Mouse (Mus musculus): Measurements from ENCODE around the gene Gm20388. TPM values are rescaled to one million over a fixed set of nuclear protein-coding genes. Genes with fewer than 3 reads are reported as not detected.
A peak's percentile ranks its signal among the peaks of the same experiment; 100 is the strongest.

Gene Gm20388
- polyA plus RNA-seq, 1 experiment from 2014 or later, result 47.1 TPM

GRCm38 (mm10) chr8:120526577-120526976 lies 615.9 kb downstream of the Gm20388 start:
- Histone ChIP-seq H3K79me2 (ENCODE audit: inconsistent target) (no peaks in the 10 kb centered on the region; the same call in 1 of the 2 replicates), H3K4me3 (ENCODE audit: inconsistent target) (no peak overlapping the region), H3K36me3 (ENCODE audit: inconsistent target) (no peaks in the 10 kb centered on the region), H3K27ac (no peak overlapping the region)
- WGBS (ENCODE audit: missing documents), result 15% methylated on average over 4 of the region's 4 CpGs

DNA sequence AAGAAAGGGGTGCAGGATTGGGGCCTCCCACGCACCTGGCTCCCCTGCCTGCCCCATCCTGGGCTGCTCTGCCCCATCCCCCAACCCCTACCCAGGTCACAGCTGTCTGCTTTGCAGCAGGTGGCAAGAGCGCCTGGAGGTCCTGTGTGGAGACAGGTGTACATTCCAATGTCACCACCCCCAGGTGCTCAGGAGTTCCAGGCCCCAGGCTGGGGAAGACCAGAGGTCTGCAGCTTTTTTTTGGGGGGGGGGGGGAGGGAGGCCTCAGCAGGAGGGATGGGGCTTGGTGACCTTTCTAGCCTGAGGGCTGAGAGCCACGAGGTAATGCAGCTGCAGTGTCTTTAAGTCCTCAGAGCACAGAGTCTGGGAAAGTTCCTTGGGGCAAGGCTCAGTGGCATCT lies 617.7 kb downstream of the Gm20388 start:
- H3K27ac ChIP-seq, result no peak overlapping the region
- H3K79me2 ChIP-seq (ENCODE audit: inconsistent target), result no peaks in the 10 kb centered on the region; the same call in 1 of the 2 replicates
- H3K36me3 ChIP-seq (ENCODE audit: inconsistent target), result no peaks in the 10 kb centered on the region
- WGBS (ENCODE audit: missing documents), result 84% methylated on average over 2 of the region's 3 CpGs
- H3K4me3 ChIP-seq (ENCODE audit: inconsistent target), result no peak overlapping the region

DNA sequence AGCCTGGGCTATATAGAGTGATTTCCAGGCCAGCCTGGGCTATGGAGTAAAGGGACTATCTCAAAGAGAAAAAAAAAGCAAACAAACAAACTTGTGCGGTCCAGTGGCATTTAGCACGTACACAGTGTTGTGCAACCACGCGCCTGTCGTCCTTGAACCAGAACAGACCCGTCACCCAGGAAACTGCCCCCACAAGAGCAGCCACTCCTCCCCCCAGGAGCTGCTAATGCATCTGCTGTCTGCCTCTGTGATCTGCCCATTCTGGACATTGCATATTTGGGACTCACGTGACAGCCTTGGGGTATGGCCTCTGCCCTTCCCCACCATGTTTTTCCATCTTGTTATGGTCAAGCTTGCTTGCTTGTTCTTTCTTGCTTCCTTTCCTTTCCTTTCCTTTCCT lies 618.6 kb downstream of the Gm20388 start:
- Histone ChIP-seq H3K36me3 (ENCODE audit: inconsistent target) (no peaks in the 10 kb centered on the region), H3K27ac (no peak overlapping the region), H3K79me2 (ENCODE audit: inconsistent target) (no peaks in the 10 kb centered on the region; the same call in 1 of the 2 replicates), H3K4me3 (ENCODE audit: inconsistent target) (no peak overlapping the region)
- WGBS (ENCODE audit: missing documents), result 31% methylated on average over 7 of the region's 7 CpGs

- no peak overlapping the region for H3K4me3 ChIP-seq (ENCODE audit: inconsistent target)
- no peaks in the 10 kb centered on the region for H3K36me3 ChIP-seq (ENCODE audit: inconsistent target)
- no peaks in the 10 kb centered on the region; the same call in 1 of the 2 replicates for H3K79me2 ChIP-seq (ENCODE audit: inconsistent target)
- no peak overlapping the region for H3K27ac ChIP-seq
- 72% methylated on average over 14 of the region's 16 CpGs for WGBS (ENCODE audit: missing documents)
Observed at GRCm38 (mm10) chr8:120530954-120531656, 620.5 kb downstream of the Gm20388 start.

DNA sequence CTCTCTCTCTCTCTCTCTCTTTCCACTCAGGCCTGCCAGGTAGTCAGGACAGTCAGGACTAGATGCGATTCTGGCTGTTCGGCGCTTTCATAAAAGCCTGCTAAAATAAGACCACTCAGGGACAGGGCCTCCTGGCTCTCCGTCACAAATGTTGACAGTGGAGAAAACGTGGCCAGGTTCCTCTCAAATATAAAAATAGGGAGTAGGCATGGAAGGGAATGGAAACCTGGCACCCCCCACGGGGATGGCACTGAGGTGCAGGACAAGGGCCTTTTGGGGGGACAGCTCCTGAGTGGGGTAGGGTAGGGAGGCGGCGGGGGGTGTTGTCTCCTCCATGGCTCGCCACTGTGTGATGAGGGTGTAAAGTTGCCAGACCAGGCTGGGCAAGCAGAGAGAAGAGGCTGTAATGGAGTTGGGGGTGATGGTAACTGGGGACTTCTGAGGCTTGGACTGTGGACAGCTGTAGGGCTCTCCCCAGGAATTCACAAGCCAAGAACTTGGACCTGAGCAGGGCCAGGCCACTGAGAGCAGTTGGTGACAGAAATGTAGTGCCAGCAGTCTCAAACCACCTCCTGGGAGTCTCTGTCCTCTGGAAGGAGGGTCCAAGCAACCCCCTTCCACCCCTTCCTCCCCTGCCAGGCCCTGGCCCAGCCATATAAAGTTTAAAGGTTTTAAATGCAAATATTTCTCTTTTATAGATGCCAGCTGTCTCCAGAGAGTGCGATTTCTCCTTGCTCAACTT lies 621.3 kb downstream of the Gm20388 start:
- H3K36me3 ChIP-seq (ENCODE audit: inconsistent target), result no peaks in the 10 kb centered on the region
- 82% methylated on average over 10 of the region's 10 CpGs for WGBS (ENCODE audit: missing documents)
- H3K79me2 ChIP-seq (ENCODE audit: inconsistent target), result no peaks in the 10 kb centered on the region; the same call in 1 of the 2 replicates
- no peak overlapping the region for H3K27ac ChIP-seq
- H3K4me3 ChIP-seq (ENCODE audit: inconsistent target), result no peak overlapping the region

DNA sequence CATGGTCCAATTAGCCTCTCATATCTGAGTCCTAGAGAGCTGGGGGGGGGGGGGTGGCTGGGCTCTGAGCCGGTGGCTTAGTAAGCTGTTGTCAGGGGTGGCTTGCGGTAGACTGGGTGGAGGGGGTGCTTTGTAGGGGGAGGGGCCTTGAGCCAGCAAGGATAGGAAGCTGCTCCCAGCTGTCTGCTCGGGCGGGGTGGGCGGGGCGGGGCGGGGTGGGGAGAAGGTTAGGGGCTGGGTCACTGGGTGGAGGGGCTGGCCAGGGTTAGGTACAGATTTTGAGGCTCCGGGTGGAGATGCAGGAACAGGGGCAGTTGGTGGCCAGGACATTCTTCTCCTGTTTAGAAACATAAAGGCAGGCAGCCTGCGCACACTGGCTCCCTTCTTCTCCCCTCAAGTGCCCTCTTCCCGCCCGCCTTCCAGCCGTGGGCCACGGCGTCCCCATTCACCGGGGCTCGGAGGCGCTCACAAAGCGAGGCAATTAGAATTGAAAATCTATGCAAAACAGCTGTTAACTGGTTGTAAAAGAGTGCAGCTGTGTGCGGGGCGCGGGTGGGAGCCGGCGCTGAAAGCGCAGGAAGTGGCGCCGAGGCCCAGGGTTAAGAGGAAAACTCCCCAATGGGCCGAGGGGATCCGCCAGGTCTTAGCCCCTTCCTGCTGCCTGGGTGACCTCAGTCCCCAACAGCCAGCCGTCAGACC lies 622.0 kb downstream of the Gm20388 start:
- H3K36me3 ChIP-seq (ENCODE audit: inconsistent target), result no peaks in the 10 kb centered on the region
- no peaks in the 10 kb centered on the region; the same call in 1 of the 2 replicates for H3K79me2 ChIP-seq (ENCODE audit: inconsistent target)
- H3K27ac ChIP-seq, result no peak overlapping the region
- 30% methylated on average over 28 of the region's 29 CpGs for WGBS (ENCODE audit: missing documents)
- no peak overlapping the region for H3K4me3 ChIP-seq (ENCODE audit: inconsistent target)

DNA sequence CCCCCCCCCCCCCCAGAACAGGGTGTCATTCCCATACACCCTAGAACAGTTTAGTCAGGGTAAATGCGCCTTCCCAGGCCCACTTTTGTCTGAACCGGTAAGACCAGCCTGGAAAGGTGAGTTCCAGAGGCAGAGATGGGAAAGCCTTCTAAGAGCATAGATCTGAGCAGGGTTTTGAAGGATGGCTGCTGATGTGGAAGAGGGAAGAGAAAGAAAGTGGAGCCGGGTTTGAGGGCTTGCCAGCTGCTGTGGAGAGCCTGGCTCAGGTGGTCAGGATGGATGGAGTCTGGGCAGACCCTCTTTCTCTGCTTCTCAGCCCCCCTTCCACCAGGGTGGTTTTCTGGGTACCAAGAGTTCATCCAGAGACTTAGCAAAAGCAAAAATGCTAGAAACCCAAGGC lies 622.7 kb downstream of the Gm20388 start:
- no peaks in the 10 kb centered on the region for H3K36me3 ChIP-seq (ENCODE audit: inconsistent target)
- no peak overlapping the region for H3K27ac ChIP-seq
- H3K4me3 ChIP-seq (ENCODE audit: inconsistent target), result no peak overlapping the region
- 76% methylated on average over 3 of the region's 3 CpGs for WGBS (ENCODE audit: missing documents)
- no peaks in the 10 kb centered on the region; the same call in 1 of the 2 replicates for H3K79me2 ChIP-seq (ENCODE audit: inconsistent target)

DNA sequence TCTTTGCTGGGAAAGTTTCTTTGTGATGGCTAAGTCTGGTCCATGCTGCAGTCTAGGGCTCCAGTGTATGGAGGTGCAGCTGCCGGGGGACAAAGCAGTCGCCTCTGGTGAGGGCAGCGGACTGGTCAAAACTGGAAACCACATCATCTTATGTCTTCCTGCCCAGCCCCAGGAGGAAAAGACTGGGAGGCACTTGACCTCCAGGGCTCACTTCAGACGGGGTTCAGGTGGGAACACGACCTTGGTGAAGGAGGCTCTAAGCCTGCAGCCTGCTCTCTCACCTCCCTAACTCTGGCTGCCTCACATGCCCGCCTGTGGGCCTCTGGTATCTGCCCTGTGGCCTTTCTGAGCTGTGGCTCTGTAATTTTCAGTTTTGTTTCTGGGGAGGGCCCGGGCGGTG lies 623.4 kb downstream of the Gm20388 start:
- WGBS (ENCODE audit: missing documents), result 56% methylated on average over 8 of the region's 8 CpGs
- no peak overlapping the region for H3K27ac ChIP-seq
- H3K79me2 ChIP-seq (ENCODE audit: inconsistent target), result no peaks in the 10 kb centered on the region; the same call in 1 of the 2 replicates
- no peak overlapping the region for H3K4me3 ChIP-seq (ENCODE audit: inconsistent target)
- H3K36me3 ChIP-seq (ENCODE audit: inconsistent target), result no peaks in the 10 kb centered on the region

GRCm38 (mm10) chr8:120534504-120535368 lies 624.1 kb downstream of the Gm20388 start:
- 28% methylated on average over 14 of the region's 14 CpGs for WGBS (ENCODE audit: missing documents)
- Histone ChIP-seq H3K27ac (no peak overlapping the region), H3K79me2 (ENCODE audit: inconsistent target) (peaks cover under 1% of the 10 kb centered on the region; the same call in 1 of the 2 replicates), H3K4me3 (ENCODE audit: inconsistent target) (no peak overlapping the region), H3K36me3 (ENCODE audit: inconsistent target) (no peaks in the 10 kb centered on the region)

DNA sequence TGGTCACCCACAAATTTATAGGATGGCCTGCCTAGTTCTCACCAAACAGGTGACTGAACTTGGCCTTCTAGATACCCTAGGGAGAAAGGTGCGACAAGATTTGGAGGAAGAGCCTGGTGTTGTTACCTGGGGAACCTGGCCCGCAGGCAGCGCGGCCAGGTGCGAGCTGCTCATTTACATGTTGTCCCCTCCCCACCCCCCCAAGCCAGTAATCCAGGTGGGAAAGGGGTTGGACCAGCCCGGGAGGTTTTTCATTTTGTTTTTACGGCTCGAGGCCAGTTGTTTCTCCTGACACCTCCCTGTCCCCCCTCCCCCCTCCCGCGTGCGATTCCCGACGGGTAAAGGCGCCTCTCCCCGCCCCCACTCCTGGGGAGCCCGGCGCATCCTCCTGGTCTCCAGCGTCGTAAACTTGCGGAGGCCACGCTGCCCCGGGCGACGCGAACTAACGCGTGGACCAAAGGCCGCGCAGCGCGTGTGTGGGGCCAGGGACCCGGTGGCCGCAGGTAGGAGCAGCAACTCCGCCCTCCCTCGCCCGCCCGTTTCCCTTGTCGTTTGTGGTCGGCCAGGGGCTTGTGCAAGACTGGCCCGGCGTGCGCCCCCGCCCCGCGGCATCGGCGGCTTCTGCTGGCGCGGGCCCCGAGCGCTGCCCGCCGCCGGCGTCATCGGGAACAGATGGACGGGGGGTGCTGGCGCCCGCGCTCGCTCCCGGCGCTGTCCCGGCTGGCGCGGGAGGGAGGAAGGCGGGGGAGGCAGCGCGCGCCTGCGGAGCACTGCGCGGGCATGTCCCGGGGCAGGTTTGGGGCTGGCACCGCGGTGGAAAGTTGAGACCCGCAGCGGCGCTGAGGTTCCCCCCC lies 625.0 kb downstream of the Gm20388 start:
- H3K79me2 ChIP-seq (ENCODE audit: inconsistent target), result peaks cover 10% of the 10 kb centered on the region
- no peaks in the 10 kb centered on the region for H3K36me3 ChIP-seq (ENCODE audit: inconsistent target)
- no peak overlapping the region for H3K27ac ChIP-seq
- H3K4me3 ChIP-seq (ENCODE audit: inconsistent target), result peak overlapping the region; percentile 40; the same call in 1 of the 2 replicates
- WGBS (ENCODE audit: missing documents), result 3% methylated on average over 65 of the region's 79 CpGs

DNA sequence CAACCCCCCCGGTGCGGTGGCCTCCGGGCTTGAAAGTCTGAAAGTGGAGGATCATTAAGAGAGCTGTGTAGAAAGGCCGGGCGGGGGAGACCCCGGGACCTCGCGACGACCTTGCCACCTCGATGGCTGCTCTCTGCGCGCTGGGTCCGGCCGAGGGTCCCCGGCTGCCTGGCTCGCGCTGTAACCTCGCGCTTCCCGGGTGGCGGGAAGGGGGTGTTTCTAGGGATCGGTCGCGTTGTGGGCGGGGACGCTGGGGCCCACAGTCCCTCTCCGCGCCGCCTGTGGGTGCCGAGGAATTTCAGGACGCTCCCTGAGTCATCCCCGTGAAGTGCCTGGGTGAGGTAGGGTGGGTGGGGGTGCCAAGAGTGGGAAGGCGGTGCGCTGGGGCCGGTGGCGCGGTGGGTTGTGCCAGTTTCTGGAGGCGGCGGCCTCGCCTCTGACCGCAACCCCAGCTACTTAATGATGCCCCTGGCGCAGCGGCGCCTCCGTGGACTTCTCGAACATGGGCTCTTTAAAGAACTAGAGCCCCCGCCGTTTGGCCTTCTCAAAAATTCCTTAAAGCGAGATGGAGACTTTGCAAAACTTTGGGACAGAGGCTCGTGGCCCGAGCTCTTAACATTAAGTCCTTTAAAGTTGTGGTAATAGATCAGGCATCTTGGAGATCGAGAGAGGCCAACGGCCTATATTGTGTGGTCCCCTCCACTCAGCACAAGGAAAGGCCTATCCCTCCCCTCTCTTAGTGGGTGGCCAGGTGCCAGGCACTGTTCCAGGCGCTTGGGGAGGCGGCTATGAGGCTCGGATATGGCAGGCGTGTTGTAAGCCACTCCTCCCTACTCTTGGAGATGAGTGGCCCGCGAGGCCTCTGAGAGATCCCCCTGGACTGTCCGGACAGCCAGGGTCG lies 625.9 kb downstream of the Gm20388 start:
- Histone ChIP-seq H3K79me2 (ENCODE audit: inconsistent target) (peaks cover 18% of the 10 kb centered on the region), H3K4me3 (ENCODE audit: inconsistent target) (peak overlapping the region; percentile 40), H3K36me3 (ENCODE audit: inconsistent target) (no peaks in the 10 kb centered on the region), H3K27ac (peak overlapping the region; percentile 40)
- 0% methylated on average over 61 of the region's 61 CpGs for WGBS (ENCODE audit: missing documents)

GRCm38 (mm10) chr8:120537207-120537817 lies 626.7 kb downstream of the Gm20388 start:
- Histone ChIP-seq H3K4me3 (ENCODE audit: inconsistent target) (peak overlapping the region; percentile 40; the same call in 1 of the 2 replicates), H3K36me3 (ENCODE audit: inconsistent target) (no peaks in the 10 kb centered on the region), H3K79me2 (ENCODE audit: inconsistent target) (peaks cover 26% of the 10 kb centered on the region), H3K27ac (no peak overlapping the region)
- under 1% methylated on average over 54 of the region's 79 CpGs for WGBS (ENCODE audit: missing documents)

Data from macrophage (primary cell).